Mouse (Mus musculus): ENCODE data around the gene Cdkn1a.
"Not testable (repeated sequence)": the region's sequence is repeated elsewhere in the genome, so short reads cannot be mapped to it uniquely, and the experiment has no call there.

Cdkn1a gene

DNA sequence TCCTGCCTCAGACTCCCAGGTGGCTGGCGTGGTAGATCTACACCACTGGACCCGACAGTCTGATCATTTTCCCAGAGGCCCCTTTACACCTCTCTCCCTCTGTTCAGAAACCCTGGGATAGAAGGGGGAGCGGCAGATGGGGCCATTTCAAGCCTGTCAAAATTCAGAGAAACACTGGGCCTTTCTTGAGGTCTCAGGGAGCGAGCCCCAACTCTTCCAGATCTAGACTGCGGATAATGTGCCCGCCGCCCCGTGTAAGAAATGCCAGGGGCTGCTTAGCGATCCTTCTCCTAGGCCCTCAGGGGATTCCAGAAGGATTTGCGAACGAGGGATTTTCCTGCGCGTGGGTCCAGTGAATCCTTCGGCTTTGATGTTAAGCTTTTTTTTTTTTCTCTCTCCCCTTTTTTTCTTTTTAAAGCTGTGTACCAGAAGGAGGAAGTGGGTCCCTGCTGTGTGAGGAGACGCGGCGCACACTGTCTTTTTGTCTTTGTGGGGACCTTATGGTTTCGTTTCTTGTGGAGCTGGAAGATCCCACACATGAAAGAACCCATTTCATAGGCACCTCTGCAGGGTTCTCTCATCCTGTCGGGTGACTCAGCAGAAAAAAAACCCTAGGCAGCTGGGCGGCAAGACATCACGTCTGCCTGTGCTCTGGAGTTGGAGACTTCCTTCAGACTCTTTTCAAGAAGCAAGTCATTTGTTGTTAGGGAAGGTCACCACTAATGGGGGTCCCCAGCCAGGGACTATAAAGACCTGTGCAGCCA is 9.0 kb upstream of the Cdkn1a start:
- DNase-seq (ENCODE audit: low read depth, low spot score), result no peak

- DNase-seq (ENCODE audit: low read depth, low spot score), result no peak
These were observed 7.2 kb upstream of the Cdkn1a start for GRCm38 (mm10) chr17:29083586-29083985.

GRCm38 (mm10) chr17:29084656-29085055 is 6.1 kb upstream of the Cdkn1a start:
- DNase-seq (ENCODE audit: low read depth, low spot score), result no peak

- no peak for DNase-seq (ENCODE audit: low read depth, low spot score)
These were observed 5.5 kb upstream of the Cdkn1a start for GRCm38 (mm10) chr17:29085266-29085665.

DNA sequence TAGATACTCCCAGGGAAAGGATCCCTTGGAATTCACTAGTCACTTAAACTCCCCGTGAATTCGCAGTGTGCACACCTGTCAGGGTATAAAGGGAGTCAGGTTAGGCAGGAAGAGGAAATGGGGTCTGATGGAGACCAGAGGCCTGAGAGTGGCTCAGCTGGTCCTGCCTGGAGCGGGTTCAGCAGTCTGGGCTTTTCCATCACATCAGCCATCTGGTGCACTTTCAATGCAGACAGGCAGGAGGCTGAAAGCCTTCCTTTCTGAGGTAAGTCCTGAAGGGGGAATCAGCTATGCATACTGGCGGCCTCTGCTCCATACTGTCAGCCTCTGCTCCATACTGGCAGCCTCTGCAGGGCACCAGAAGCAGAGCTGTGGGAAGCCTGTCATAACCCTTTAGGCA is 3.9 kb upstream of the Cdkn1a start:
- DNase-seq (ENCODE audit: low read depth, low spot score), result no peak

GRCm38 (mm10) chr17:29091348-29091944 is 670 bp downstream of the Cdkn1a start:
- no peak for DNase-seq (ENCODE audit: low read depth, low spot score)

DNA sequence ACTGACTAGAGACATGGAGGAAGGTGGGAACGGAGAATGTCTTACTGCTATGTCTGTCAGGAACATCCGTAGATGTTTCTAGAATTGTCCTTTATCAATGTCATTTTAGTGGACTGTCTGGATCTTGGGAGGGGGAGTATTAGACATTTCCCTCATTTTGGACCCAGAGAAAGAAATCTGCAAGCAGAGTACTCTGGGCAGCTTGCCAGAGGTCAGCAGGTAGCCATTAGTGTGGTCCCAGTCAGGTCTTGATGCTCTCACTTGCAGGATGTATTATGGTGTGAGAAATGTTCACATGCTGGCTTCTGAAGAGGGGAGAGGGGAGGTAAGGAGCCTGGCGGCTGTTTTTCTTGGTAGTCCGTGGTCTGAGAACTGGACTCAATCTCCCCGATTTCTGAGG is 1.7 kb downstream of the Cdkn1a start:
- DNase-seq (ENCODE audit: low read depth, low spot score), result no peak

DNA sequence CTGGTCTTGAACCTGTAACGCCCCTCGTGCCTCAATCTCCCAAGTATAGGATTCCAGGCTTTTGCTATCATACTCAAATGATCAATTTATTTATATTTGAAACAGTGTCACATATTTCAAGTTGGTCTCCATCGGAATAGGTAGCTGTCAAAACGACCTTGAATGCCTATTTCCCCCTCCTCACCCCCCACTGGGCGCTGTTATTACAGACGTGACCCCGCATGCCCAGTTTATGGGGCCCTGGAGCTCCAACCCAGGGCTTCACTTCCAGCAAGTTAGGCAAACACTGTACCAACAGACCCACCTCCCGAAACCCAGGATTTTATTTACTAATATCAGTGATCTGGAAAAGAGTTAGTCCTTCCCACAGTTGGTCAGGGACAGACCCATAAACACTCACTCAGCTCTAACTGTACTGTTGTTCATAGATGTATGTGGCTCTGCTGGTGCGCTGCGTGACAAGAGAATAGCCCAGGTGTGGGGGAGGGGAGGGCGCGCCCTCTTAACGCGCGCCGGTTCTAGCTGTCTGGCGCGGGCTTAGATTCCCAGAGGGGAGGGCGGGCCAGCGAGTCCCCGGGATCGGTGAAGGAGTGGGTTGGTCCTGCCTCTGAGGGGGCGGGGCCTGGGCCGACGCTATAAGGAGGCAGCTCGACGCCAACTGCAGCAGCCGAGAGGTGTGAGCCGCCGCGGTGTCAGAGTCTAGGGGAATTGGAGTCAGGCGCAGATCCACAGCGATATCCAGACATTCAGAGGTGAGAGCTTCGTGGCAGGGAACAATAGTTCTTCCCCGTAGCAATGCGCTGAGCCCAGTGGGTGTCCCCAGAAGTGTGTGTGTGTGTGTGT is 2.6 kb downstream of the Cdkn1a start:
- DNase-seq (ENCODE audit: low read depth, low spot score), result no peak

- DNase-seq (ENCODE audit: low read depth, low spot score), result no peak
These were observed 3.2 kb downstream of the Cdkn1a start for GRCm38 (mm10) chr17:29093961-29094309.

DNA sequence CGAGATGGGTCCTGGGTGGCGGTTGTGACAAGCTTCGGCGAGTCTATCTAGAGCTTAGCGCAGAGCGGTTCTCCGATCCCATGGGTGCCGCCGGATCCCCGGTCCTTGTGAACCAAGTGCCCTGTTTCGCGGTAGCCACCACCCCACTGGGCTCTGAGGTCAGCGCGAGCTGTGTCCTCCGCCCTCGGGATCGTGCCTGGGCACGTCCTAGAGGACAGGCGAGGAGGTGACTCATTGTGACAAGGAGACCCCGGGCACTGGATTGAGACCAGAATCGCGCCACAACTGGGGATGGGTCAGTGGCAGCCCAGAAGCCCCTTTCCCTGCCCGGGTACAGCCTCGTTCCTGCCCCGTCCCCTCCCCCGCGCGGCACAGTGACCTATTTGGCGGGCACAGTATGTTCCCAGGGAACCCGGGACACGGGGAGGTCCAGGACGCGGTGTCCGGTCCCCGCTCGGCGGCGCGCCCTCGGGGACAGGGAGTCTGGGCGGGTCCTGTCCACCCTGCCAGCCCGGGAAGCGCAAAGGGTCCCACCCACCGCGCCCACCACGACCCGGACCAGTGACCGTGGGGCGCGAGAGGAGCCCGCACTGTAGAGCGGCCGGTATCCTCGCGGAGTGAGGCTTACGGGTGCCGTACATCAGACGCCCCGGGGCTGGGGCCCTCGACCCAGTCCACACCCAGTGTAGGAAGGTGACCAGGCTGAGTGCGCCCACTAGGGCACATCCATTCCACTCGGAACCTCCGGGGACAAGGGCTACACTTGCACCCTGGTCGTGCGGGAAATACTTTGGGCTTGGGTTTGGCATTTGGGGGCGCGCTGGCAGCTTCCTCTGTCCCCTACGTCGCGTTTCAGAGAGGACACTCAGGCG is 3.8 kb downstream of the Cdkn1a start:
- no peak for DNase-seq (ENCODE audit: low read depth, low spot score)

GRCm38 (mm10) chr17:29095201-29095733 is 4.5 kb downstream of the Cdkn1a start:
- peak; percentile 95 for DNase-seq (ENCODE audit: low read depth, low spot score)

DNA sequence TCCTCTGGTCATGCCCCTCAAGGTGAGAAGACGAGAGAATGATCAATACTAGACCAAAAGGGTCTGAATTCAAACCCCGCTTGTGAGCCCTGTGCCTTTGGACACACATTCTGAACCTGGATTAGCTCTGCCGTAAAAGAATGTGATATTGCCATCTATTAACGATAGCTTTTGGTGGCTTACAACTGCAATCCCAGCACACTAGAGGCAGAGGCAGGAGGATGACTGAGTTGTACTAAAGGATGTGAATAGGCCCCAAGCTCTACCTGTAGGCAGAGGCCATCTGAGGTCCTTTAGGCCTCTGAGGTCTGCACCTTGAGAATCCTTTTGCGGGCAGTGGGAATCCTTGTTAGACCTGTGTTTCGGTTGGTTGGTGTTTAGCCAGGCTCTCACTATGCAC is 5.5 kb downstream of the Cdkn1a start:
- DNase-seq (ENCODE audit: low read depth, low spot score), result no peak

DNA sequence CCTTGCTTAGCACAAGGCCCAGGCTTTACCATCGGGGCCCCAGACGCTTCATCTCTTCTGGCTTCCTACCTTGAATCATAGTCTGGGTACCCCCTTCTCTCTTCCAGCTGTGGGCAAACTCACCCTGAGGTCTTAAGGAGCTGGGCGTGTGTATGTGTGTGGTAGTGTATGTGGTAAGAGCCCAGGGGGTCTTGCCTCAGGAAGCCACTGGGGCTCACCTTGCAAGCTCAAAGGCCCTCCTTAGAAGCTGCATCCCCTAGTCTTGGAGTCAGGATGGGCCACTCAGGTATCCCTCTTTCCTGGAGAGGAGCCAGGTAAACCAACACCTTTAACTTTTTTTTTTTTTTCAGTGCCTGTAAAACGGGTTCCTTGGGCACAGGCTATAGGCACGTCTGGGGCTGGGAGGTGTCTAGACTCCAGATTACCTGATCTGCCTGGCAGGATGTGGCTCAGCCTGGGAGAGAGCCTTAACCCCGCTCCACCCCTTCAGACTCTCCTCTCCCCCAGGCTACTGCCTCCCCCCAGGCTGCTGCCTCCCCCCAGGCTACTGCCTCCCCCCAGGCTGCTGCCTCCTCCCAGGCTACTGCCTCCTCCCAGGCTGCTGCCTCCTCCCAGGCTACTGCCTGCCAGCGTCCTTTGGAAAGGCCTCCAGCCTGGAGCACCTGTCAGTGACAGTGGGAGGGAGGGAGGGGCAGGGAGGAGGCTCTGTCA is 6.2 kb downstream of the Cdkn1a start:
- DNase-seq (ENCODE audit: low read depth, low spot score), result no peak

GRCm38 (mm10) chr17:29098291-29098690 is 7.5 kb downstream of the Cdkn1a start:
- no peak for DNase-seq (ENCODE audit: low read depth, low spot score)

DNA sequence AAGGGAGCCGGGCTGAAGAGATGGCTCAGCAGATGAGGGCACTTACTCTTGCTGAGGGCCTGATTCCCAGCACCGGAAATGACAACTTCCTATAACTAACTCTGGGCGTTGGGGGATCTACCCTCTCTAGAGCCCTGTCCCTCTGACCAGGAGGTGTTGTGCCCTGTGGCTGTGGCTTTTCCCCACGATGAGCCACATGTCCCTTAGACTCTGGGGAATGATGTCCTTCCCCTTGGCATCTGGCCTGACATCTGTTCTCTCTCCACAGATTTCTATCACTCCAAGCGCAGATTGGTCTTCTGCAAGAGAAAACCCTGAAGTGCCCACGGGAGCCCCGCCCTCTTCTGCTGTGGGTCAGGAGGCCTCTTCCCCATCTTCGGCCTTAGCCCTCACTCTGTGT is 8.3 kb downstream of the Cdkn1a start:
- no peak for DNase-seq (ENCODE audit: low read depth, low spot score)

GRCm38 (mm10) chr17:29100627-29101026 is 9.9 kb downstream of the Cdkn1a start:
- no peak for DNase-seq (ENCODE audit: low read depth, low spot score)

GRCm38 (mm10) chr17:29110356-29110755 is 19.6 kb downstream of the Cdkn1a start:
- not testable (repeated sequence) for DNase-seq (ENCODE audit: low read depth, low spot score)

- no peak for DNase-seq (ENCODE audit: low read depth, low spot score)
These were observed 20.6 kb downstream of the Cdkn1a start for GRCm38 (mm10) chr17:29111332-29111731.

DNA sequence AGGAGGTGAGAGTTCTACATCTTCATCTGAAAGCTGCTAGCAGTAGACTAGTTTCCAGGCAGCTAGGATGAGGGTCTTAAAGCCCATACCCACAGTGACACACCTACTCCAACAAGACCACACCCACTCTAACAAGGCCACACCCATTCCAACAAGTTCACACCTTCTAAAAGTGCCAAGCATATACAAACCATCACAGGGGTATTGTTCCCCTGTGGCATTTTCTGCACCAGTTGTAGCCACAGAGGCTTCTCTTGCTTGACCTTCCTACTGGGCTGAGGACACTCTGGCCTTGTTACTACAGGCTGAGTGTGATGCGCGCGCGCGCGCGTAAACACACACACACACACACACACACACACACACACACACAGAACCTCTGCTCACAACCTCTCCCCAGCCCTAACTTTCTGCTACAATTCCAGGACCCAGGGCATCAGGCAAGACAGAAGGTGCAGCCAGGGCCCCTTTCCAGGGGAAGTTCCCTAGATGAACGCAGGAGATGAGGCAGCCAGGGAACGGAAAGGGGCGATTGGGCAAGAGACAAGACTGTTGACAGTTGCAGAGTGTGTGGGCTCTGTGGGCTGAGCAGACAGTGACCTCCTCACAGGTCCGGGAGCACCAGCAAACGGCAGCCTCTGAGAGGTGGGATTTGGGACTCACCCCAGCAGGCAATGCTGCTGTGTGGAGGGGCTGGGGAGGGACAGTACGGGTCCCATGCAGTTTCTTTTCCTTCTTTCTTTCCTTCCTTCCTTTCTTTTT is 23.0 kb downstream of the Cdkn1a start, which contains the start of gene Rab44:
Gene Rab44, plus strand, starts transcription at position 555 of the 762 bp plus-strand sequence.
- DNase-seq (ENCODE audit: low read depth, low spot score), result no peak

DNA sequence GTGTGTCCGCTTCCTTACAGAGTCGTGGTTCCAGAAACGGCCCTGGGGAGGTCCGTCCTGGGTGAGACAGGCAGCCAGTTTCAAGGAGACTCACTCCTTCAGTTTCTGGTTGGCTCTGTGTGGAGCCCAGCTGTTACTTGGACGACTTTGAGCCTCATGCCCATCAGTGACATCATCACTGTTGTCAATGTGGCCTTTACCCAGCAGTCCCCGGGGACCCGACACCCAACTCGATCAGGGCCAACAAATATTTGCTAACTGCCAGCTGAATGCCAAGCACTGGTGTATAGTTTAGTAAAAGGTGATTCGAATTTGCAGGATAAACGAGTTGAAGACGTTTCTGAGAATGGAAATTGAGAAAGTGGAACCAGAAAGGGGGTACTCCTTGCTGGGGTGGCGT is 25.2 kb downstream of the Cdkn1a start:
- DNase-seq (ENCODE audit: low read depth, low spot score), result no peak

All from telencephalon, adult 2 months (tissue).